Mouse (Mus musculus) midbrain, postnatal 0 days (tissue): Measurements from ENCODE around the gene Itpka. TPM values are rescaled to one million over a fixed set of nuclear protein-coding genes. Genes with fewer than 3 reads are reported as not detected.

Source experiments
- ATAC-seq: fragments of 200-750 bp; cut with Nextera tagmentation; 2 replicates; pipeline ENCODE4 v1.8.0; 2017; ENCODE audit warnings: moderate number of reproducible peaks, mild to moderate bottlenecking, moderate TSS enrichment, moderate library complexity; ENCODE audit not compliant: low FRiP score
- DNase-seq: peaks from one replicate; pipeline ENCODE4 v3.0.0-alpha.2; 2015; ENCODE audit warnings: low spot score
- H3K27ac ChIP-seq: fragments of 300-500 bp; sonication (generic); 2 replicates; pipeline ENCODE4 v1.5.1; 2014; ENCODE audit warnings: low read depth, mild to moderate bottlenecking, low read length, mixed read lengths
- H3K27me3 ChIP-seq: fragments of 300-500 bp; sonication (generic); 2 replicates; pipeline ENCODE4 v1.6.1; 2014; ENCODE audit warnings: low read length, control low read depth, mixed read lengths; ENCODE audit not compliant: insufficient read depth
- H3K36me3 ChIP-seq: fragments of 300-500 bp; sonication (generic); 2 replicates; pipeline ENCODE4 v1.6.1; 2014; ENCODE audit warnings: low read length, control low read depth, mixed read lengths; ENCODE audit not compliant: insufficient read depth
- H3K4me1 ChIP-seq: fragments of 300-500 bp; sonication (generic); 2 replicates; pipeline ENCODE4 v1.6.1; 2014; ENCODE audit warnings: mild to moderate bottlenecking, control low read depth, antibody characterized with exemption, low read length, mixed read lengths; ENCODE audit not compliant: insufficient read depth
- H3K4me2 ChIP-seq: fragments of 300-500 bp; sonication (generic); 2 replicates; pipeline ENCODE4 v1.6.1; 2014; ENCODE audit warnings: low read depth, mild to moderate bottlenecking, low read length, mixed read lengths; ENCODE audit not compliant: poor library complexity, severe bottlenecking
- H3K4me3 ChIP-seq: fragments of 300-500 bp; sonication (generic); 2 replicates; pipeline ENCODE4 v1.5.1; 2014; ENCODE audit warnings: low read depth, mild to moderate bottlenecking, low read length, moderate library complexity
- H3K9ac ChIP-seq: fragments of 300-500 bp; sonication (generic); replicated peaks from 2 replicates; pipeline ENCODE4 v1.6.1; 2014; ENCODE audit warnings: mild to moderate bottlenecking, low read length, moderate library complexity, mixed read lengths; ENCODE audit not compliant: poor library complexity, severe bottlenecking
- H3K9me3 ChIP-seq: fragments of 300-500 bp; sonication (generic); 2 replicates; pipeline ENCODE4 v1.6.1; 2016; ENCODE audit warnings: low read length, control low read depth
- CTCF ChIP-seq: IDR thresholded peaks from 2 replicates; pipeline ENCODE4 v1.5.1; 2016; ENCODE audit warnings: antibody characterized with exemption, mild to moderate bottlenecking
- WGBS: fragments of 180-500 bp; shearing (Covaris S2); extraction: QIAGEN DNeasy Blood & Tissue Kit; methylation state at CpG from one replicate; pipeline ENCODE4 v1.1.7; 2014; 5-methylcytosine and 5-hydroxymethylcytosine counted together
- polyA plus RNA-seq: library from polyadenylated mRNA; unstranded; fragments of >200 nt; fragmentation: Nextera tagmentation; extraction: Ambion mirVana; gene quantifications from 2 replicates; pipeline ENCODE4 v1.2.1, GENCODE M21; 2015
- total RNA-seq: library from RNA; depleted of rRNA; stranded (reverse); fragments of >200 nt; gene quantifications from 2 replicates; pipeline ENCODE4 v1.2.3, GENCODE M21; 2014; rRNA removed

Itpka gene
- total and polyA plus RNA-seq, 2 experiments from 2014 or later = 0.57 to 3.4 TPM

DNA sequence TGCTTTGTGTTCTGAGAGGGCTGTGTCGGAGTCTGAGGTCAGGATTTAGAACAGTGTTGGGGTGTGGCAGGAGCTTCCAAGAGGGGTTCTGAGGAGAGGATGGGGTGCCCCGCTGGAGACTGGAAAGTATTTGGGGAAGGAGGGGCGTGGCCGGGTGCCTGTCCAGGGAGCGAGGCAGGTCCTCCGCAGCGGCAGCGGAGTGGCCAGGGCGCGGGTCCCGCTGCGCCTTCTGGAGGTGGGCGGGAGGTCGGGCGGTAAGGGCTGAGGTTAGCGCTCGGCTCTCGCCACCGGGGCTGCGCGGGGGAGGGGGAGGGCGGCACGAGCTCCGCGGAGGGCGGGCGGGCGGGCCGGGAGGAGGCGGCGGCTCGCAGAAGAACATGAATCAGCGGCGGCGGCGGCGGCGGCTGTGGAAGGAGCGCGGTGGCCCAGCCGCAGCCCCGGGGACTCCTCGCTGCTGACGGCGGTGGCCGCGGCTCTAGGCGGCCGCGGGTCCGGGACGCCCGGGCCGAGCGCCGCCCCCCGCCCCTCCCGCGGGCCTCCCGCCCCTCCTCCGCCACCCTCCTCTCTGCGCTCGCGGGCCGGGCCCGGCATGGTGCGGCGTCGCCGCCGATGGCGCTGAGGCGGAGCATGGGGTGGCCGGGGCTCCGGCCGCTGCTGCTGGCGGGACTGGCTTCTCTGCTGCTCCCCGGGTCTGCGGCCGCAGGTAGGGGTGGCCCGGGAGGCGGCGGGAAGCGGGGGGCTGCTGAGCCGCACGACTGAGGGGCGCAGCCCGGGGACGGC lies 57.2 kb downstream of the Itpka start:
- H3K4me3 ChIP-seq = peak overlapping the region; percentile 82
- 0 out of 2 replicates have a peak, but pooled peaks cover 4% of the 10 kb centered on the region for H3K27me3 ChIP-seq
- no peaks in the 10 kb centered on the region for H3K9me3 ChIP-seq
- peak overlapping the region; percentile 96 for H3K4me2 ChIP-seq
- DNase-seq (no peak), ATAC-seq (peak; percentile 57)
- no peak for TF ChIP-seq CTCF
- H3K36me3 ChIP-seq = no peaks in the 10 kb centered on the region
- no peak overlapping the region for H3K27ac ChIP-seq
- no peaks in the 10 kb centered on the region for H3K4me1 ChIP-seq
- H3K9ac ChIP-seq = peak overlapping the region; percentile 90
- WGBS = 0% methylated on average over 46 of the region's 89 CpGs

DNA sequence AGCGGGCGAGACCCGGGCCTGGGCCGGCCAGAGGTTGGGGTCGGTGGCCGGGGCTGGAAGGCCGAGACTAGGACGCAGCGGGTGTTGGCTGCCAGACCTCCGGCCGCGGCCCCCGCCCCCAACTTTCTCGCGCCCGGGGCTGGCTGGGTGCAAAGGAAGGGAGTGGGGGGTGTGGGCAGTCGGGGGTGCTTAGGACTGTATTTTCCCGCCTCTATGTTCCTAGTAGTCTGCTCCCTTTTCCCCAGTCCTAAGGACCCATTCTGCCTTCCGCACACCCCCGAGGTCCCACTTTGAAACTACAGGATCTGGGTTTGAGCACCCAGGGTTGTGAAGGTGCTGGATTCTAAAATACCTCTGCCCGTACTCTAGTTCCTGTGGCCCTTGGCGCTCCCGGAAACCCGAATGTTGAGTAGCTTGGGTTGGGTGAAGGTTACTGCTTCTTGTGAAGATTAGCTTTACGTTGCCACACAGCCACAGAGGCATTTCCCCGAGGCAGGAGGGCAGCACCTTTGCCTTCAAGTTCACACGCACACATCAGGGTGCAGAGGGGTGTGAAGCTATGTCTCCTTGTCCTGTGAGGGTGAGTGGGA lies 57.9 kb downstream of the Itpka start:
- WGBS = under 1% methylated on average over 21 of the region's 27 CpGs
- no peaks in the 10 kb centered on the region for H3K9me3 ChIP-seq
- DNase-seq (no peak), ATAC-seq (peak; percentile 29)
- H3K27ac ChIP-seq = no peak overlapping the region
- peak overlapping the region; percentile 82 for H3K4me3 ChIP-seq
- H3K4me2 ChIP-seq = peak overlapping the region; percentile 96
- no peaks in the 10 kb centered on the region for H3K4me1 ChIP-seq
- H3K36me3 ChIP-seq = no peaks in the 10 kb centered on the region
- no peak for TF ChIP-seq CTCF
- H3K9ac ChIP-seq = peak overlapping the region; percentile 90
- 0 out of 2 replicates have a peak, but pooled peaks cover 4% of the 10 kb centered on the region for H3K27me3 ChIP-seq

Other genes with a start within 250 kb of the Itpka start
- 0.93 and 2.3 TPM in 2 replicates for gene Exd1, start 194.7 kb upstream of the Itpka start, total RNA-seq
- gene Exd1, start 194.7 kb upstream of the Itpka start, polyA plus RNA-seq = 0.84 and 0.91 TPM in 2 replicates
- 54.7 and 69.4 TPM in 2 replicates for gene Chp1, start 194.6 kb upstream of the Itpka start, total RNA-seq
- gene Chp1, start 194.6 kb upstream of the Itpka start, polyA plus RNA-seq = 51.0 and 51.5 TPM in 2 replicates
- gene Nusap1, start 124.0 kb upstream of the Itpka start, total RNA-seq = 3.9 and 6.3 TPM in 2 replicates
- gene Nusap1, start 124.0 kb upstream of the Itpka start, polyA plus RNA-seq = 4.2 and 4.8 TPM in 2 replicates
- gene Oip5, start 123.9 kb upstream of the Itpka start, total RNA-seq = 3.1 and 5.2 TPM in 2 replicates
- 2.9 and 3.0 TPM in 2 replicates for gene Oip5, start 123.9 kb upstream of the Itpka start, polyA plus RNA-seq
- 17.6 and 18.1 TPM in 2 replicates for gene Ndufaf1, start 79.5 kb upstream of the Itpka start, total RNA-seq
- 43.6 and 44.1 TPM in 2 replicates for gene Ndufaf1, start 79.5 kb upstream of the Itpka start, polyA plus RNA-seq
- gene Rtf1, start 67.3 kb upstream of the Itpka start, total RNA-seq = 24.4 and 27.0 TPM in 2 replicates
- 58.3 and 76.3 TPM in 2 replicates for gene Rtf1, start 67.3 kb upstream of the Itpka start, polyA plus RNA-seq
- 8.1 and 9.9 TPM in 2 replicates for gene Ltk, start 18.1 kb downstream of the Itpka start, total RNA-seq
- 2.7 and 3.2 TPM in 2 replicates for gene Ltk, start 18.1 kb downstream of the Itpka start, polyA plus RNA-seq
- gene Rpap1, start 45.2 kb downstream of the Itpka start, total RNA-seq = 16.0 and 20.5 TPM in 2 replicates
- 11.1 and 11.4 TPM in 2 replicates for gene Rpap1, start 45.2 kb downstream of the Itpka start, polyA plus RNA-seq
- 66.3 and 72.0 TPM in 2 replicates for gene Tyro3, start 55.4 kb downstream of the Itpka start, total RNA-seq
- gene Tyro3, start 55.4 kb downstream of the Itpka start, polyA plus RNA-seq = 21.3 and 21.8 TPM in 2 replicates
- gene Mga, start 154.9 kb downstream of the Itpka start, total RNA-seq = 68.4 and 75.1 TPM in 2 replicates
- gene Mga, start 154.9 kb downstream of the Itpka start, polyA plus RNA-seq = 11.9 and 16.2 TPM in 2 replicates
- 54.2 and 64.6 TPM in 2 replicates for gene Mapkbp1, start 230.4 kb downstream of the Itpka start, total RNA-seq
- 7.1 and 7.4 TPM in 2 replicates for gene Mapkbp1, start 230.4 kb downstream of the Itpka start, polyA plus RNA-seq